Mouse (Mus musculus): ENCODE results near the gene Ajuba.

Gene Ajuba

DNA sequence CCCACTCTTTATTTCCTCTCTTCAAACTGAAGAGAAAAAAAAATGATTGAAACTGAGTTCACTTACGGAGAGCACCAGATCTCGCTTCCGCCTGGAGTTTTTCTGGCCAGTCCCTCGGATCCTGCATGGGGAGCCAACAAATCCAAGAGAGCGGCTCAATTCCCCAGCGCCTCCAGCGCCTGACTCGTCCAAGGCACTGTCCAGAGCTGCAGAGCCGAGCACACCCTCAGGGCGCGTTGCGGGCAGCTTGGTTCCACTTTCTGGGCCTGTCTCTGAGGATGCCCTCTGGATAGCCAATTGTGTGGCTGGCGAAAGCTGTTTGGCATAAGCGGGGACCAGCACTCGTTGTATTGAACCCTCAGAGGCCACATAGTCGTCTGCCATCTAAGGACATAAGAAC is 13.7 kb upstream of the Ajuba start:
- no peak for DNase-seq

DNA sequence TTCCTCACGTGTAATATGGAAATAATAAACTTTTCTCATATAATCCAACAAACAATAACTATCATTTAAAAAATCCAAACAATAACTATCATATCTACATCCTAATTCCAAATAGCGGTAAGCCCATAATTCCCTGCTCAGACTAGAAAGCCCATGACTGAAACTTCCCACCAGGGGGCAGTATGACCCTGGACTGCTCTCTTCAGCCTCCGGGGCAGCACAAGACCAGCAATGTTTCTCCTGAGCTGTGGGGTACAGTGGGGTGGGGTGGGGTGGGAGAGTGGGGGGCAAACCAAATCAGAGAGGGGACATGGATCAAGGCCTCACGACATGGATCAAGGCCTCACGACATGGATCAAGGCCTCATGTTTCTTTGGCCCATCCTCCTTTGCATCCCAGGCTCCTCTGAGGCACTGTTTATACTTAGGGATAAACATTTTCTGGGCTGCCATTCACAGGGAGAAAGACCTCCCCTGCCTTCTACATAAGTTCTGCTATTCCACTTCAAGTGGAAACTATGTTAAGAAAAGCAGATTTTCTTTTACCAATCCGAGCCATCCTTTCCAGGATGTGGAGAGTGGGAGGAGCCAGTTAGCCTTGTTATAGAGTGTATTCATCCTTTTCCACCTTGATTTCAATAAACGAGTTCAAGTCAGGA is 6.5 kb upstream of the Ajuba start:
- DNase-seq, result peak; percentile 61

DNA sequence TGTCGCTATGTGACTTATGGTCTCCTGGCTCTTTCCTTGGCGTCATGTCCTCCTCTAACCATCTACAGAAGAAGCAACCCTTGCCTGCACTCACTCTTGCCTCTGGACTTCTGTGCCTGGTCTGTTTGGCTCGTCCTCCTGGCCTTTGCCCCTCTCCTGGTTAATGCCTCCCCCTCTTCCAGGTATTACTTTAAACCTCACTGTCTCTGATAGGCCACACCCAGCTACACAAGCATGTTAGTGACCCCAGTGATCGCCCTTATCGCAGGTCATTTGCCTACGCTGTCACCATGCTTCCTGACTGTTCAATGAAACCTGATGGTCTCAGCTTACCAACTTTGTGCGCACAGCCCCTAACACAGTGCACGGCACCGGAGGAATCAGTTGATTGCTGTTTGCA is 5.2 kb upstream of the Ajuba start:
- DNase-seq, result no peak

DNA sequence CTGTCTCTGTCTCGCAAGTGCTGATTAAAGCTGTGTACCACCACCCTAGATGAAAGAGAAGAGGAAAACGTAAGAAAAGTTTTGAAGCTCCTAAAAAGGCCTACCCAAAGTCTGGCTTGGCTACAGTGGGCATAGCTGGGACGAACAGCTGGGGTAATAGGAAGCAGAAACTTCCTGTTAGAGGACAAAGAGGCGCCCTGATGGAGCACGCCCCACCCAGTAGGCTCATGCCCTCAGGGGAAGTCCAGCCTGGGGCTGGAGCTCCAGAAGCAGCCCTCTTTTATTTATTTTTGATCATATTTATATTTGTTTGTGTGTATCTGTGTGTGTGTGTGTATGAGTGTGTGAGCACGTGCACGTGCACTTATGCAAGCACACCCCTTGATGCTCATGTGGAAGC is 2.3 kb upstream of the Ajuba start:
- DNase-seq, result no peak

DNA sequence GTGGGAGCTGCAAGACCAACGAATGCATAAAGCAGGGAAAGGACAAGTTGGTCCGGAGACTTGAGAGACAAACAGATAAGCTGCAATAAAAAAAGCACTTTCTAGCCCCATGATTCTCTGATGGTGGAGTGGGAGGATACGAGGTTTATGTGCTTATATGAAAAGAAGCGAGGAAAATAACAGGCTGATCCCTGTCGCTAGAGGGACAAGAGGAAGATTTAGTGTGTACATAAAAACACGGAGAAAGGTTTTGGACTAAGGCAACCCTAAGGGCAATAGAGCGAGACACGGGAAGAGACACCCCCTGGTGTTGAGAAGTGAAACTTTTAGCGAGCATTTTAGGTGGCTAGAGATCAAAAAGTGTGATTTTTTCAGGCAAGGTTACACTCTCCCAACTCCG is 705 bp upstream of the Ajuba start:
- DNase-seq, result no peak

DNA sequence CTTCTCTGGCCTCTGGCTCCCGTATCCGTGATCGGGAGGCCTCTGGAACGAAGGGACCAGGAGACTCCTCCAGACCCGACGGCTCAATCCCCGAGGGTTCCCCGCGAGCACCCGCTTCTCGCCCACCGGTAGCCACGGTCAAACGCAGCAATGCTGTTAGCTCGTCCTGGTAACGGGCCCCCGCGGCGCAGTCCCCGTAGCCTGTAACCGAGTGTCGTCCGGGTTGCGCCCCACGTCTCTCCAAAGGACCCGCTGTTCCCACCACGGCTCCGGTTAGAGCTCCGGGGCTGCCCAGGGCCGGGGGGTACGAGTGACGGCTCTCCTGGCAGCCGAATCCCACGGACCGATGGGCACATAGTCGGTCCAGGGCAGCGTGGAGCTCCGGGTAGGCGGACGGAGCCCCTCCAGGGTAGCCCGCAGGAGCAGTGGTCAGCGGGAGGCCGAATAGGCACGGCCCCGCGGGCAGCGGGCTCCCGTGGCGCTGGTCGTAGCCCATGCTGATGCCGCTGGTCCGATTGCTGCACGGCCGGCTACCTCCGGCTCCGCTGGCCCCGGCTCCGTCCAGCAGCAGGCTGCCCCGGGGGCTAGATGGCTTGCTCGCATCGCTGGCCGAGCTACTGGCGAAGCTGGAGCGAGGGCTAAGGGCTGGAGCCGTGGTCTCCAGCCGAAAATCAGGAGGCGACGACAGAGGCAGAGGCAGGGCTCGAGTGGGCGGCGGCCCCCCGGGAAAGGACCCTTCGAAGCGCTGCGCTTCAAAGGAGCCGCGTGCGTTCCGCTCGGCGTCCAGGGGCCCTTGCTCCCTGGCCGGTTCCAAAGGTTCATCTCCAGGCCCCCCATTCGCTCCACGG is 893 bp downstream of the Ajuba start:
- no peak for DNase-seq

DNA sequence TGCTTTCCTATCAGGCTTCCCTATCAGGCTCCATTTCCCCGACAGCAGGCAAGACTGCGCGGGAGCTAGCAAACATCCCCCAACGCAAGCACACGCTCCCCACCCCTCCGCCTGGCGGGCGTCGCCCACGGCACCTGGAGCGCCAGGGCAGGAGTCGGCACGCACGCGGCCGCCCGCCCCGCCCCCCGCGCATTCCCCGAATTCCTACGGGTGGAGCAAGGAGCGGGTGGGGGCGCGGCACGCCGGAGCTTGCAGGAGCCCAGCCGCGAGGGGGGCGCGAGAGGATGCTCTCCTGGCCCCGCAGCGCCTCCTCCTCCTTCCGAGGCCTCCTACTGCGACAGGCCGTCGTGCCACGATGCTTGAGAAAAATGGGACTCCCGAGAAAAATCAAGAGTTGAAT is 1.7 kb downstream of the Ajuba start:
- DNase-seq, result peak; percentile 22

DNA sequence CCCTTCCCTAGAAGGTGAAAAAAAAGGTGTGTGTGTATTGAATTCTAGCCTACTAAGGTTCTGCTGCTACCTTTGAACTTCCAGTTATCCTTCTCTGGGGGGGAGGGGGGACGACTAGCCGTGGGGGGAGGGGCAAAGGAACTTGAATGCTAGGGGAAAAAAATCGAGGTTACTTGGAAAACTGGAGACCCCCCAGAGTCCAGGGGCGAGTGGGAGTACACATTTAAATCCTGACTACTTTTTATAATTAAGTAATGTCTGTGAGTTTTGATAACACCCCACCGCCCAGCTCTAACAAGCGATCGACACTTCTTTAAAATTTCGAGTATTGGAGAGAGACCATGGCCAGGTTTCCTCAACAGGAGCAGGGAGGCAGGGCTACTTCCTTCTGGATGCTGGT is 2.3 kb downstream of the Ajuba start:
- no peak for DNase-seq

DNA sequence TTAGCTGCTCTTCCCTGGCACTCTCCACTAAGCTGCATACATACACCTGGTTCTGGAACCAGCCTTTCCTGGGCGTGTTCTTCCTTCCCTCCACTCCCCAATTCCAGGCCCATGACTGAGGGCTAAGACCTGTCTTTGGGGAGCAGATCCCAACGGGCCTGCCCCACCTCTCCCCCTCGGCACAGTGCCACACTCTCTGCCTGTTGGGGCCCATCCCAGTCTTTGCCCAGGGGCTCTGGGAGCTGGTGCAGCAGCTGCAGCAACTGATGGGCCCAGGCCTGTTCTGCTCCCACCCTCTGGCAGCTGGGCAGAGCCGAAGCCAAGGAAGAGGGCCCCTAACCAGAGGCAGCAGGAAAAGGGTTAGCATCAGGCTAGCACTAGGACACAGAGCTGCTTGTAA is 3.1 kb downstream of the Ajuba start:
- DNase-seq, result no peak

DNA sequence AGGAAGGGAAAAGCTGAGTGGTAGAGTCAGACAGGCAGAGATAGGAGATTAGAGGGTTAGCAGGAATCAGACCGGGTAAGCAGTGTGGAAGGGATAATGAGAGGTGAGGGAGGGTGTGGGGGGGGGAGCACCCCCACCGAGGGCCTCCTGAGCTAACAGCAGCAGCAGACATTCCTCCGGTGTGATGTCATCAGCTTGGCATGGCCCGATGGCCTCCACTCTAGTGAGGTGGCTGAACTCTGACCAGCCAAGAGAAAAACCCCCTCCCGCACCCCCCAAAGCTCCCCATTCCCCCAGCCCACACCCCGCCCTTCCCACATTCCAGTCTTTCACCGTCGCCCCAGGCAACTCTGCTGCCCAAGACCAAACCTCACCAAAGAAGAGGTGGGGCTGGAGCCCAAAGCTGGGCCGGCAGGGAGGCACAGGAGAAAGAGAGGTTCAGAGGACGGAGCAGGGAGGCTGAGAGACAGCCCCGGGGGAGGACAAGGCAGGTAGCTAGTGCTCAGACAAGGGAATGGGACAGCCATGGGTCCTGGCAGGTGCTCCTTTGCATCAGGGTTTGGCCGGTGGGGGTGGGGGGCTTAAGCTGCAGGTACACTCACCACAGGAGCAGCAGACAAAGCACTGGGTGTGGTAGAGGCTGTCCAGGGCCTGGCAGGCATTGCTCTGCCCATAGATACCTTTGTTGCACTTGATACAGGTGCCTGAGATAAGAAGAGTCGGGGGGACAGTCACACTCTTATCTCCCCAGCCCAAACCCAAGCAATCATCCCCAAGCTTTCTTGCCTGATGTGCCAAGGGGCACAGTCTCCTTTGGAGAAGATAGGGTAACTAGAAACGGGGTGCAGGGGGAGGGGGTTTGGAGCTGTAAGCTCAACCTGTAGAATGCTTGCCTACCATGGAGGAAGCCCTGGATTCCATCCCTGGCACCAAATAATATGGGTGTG is 4.3 kb downstream of the Ajuba start:
- no peak for DNase-seq

DNA sequence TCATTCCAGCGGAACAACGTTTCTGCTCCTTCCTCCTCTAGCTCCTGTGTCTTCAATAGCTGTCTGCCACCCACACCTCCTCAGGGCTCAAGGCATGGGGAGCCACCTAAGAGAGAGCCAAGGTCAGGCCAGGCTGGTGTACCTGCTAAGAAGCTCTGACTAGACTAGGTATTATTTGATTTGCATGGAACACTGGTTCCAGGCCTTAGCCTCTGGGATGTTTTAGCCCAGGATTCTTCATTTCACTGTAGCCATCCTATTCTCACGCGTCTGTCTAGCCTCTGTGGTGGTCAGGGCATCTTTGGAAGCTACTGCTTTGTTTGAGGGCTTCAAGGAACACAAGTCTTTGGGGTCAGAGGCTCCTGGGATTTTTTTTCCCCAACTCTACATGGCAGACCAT is 5.2 kb downstream of the Ajuba start:
- DNase-seq, result no peak

DNA sequence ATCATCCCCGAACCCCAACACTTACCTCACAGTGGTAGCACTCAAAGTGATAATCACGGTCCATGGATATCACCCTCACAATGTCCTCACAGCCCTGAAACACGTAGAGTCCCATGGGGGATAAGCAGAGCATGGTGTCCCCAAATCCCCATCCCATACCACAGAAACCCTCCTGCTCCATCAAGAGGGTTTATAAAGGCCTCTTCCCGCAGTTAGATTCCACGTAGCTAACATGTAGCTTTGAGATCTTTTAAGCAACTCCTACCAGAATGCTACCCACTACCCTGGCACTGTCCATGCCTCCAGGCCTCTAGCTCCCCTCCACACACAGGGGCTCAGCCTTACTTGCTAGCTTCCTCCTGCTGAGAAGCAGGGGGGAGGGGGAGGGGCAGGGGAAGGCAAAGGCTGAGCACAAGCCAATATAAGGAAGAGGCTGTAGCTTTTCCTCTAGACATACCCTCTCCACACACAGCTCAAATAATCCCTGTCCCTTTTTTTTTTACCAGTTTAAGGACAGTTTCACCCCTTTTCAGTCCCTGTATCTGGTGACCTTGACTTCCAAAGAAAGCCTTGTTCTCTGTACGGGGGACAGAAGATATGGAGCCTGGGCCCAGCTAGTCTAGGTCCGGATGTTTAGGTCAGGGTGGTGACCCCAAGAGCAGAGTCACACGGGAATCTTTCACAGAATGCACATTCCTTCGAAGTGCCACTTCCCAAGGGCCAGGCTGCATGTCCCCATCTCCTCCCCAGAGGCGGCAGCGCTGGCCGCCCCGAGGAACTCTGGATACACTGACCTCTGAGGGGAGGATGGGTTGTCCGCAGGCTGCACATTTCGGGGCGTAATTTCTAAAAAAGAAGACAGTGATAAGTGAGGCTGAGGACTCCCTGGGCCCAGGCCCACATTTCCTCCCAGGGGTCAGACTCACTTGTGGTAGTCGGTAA is 7.6 kb downstream of the Ajuba start:
- no peak for DNase-seq

DNA sequence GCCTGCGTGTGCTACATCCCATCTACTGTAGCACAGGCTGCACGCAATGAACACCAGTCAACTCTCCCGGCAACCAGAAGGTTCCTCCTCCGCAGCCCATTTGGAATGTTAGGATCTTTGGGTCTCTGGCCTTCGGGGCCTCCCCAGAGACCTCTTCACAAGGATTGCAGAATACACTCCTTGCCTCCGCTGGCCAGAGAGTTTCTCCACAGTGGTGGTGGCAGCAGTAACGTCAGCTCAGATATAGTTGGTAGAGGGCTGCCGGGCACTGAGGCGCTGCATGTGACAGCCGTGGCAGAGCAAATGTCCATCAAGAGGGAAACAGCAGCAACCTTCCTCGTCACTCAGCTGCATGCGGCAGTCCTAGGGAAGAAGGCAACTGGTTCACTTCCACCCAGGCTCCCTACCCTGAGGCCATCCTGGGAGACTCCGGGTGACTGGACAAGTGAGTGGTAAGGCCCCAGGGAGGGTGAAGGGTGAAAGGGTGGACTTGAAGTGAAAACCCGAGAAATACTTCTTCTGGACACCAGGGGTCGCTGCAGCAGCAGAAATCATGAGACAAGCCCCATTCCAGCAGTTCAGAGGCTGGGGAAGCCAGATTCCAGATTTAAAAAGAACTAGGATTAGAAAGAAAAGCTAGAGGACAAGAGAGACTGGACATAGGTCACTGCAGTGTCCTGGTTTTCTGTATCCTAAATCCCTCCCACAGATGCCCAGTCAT is 8.5 kb downstream of the Ajuba start:
- peak; percentile 57 for DNase-seq

DNA sequence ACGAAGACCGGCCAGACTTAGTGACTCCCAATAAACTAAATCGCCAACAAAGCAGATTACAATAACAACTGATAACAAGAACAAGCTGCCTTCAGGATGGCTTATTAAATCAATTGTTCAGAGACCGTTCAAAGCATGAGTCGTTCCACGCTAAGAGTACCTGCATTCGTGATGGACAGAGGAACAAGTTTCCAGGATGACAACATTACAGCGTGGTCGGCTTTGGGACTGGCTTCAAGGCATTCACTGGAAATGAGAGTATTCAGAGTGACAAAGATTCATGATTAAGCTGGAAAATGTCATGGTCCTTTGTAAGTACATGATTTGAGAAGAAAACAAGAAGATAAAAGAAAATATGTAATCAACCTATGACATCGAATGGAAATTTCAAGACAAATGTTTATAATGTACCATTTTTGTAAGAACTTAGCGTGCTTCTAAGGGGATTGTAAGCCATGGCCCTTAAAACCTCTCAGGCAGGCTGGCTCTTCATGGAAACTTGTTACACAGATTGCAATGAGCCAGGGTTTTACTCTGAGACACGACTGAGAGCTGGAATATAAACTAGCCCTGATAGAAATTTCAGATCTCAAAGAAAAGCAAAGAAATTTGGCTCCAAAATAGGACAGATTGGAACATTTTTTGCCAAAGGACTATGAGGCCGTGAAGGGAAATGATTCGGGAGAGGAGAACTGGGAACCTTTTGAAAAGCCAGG is 16.7 kb downstream of the Ajuba start:
- DNase-seq, result no peak

DNA sequence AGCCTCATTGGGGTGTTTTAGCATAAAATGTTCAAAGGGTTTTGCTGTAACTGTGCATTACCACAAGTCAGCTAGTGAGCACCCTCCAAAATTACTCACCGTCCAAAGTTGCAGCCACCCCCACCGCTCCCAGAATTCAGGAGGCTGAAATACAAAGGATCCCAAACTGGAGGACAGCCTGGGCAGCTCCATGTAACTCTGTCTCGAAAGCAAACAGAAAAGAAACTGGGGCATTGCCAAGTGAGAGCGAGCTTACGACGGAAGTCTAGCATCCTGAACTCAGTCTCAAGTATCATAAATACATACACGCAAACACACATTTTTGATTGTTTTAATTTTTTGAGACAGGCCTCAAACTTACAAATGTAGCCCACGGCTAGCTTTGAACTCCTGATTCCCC is 20.0 kb downstream of the Ajuba start:
- DNase-seq, result no peak

DNA sequence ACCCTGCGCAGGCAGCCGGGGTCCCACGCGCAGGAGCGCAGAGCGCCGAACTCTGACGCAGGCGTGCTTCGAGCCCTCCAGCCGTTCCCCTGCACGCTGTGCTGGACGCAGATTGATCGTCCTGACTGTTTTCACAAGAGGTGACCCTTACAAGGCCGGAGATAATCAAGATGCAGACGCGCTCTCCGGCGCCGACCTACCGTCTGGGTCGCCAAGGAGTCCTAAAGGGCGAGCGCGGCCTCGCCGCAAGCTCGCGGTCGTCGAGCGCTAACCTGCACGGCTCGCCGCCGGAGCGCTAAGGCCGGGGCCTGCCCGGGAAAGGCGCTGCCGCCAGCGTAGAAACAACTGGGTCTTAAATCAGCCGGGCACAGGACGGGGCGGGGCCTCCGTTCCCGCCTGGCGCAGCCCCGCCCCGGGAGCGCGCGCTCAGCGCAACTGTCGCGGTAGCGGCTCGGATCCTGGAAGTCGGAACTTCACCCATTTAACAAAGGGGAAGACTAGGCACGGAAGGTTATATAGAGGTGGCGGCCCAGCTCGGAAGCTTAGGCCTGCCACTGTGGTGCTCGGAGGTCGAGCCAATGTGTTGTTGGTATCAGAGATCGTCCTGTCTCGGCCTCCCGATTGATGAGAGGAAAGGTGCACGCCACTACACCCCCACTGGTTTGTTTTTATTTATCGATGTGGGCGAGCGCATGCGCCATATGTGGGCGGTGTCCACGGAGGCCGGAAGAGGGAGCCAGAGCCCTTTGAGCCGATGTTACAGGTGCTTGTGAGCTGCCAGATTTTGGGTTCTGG is 23.2 kb downstream of the Ajuba start, which contains the start of gene Haus4:
Gene Haus4 (minus strand): TSS at position 642 of the 795 bp plus-strand sequence.
- DNase-seq, result peak; percentile 69

DNA sequence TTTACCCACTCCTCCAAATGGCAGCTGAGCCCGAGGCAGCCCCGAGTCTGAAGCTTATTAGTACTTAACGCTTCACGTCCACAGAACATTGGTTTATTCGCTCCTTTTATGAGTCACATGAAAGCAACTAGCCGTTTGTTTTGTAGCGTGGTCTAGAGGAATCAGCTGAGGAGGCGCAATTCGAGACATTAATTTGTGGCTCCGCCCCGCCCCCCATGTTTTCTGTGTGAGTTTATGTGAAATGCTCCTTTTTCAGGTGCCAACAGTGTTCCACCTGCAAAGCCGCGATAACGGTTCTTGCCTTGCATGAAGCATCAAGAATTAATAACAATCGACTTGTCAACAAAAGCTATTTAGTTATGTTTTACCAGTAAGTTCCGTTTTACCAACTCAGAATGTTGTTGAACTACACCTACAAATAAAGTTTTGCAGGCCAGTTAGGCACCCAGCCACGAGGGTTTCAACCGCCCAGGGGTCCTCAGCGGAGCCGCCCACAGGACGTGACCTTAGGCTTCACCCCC is 23.8 kb downstream of the Ajuba start:
- no peak for DNase-seq

DNA sequence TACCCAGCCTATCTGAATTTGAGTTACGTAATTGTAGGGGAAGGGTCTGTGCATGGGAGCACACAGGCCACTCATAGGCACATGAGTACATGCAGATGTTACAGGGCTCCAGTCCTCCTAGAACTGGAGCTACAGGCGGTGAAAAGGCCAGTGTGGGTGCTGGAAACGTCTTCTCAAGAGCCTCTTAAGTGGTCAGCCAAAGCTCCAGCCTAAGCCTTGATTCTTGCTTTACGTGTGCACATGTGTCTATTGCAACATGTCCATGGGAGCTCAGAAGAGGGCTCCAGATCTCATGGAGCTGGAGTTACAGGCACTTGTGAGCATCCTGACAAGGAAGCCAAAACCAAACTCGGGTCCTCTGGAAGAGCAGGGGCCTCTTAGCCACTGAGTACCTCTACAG is 32.7 kb downstream of the Ajuba start:
- DNase-seq, result no peak

DNA sequence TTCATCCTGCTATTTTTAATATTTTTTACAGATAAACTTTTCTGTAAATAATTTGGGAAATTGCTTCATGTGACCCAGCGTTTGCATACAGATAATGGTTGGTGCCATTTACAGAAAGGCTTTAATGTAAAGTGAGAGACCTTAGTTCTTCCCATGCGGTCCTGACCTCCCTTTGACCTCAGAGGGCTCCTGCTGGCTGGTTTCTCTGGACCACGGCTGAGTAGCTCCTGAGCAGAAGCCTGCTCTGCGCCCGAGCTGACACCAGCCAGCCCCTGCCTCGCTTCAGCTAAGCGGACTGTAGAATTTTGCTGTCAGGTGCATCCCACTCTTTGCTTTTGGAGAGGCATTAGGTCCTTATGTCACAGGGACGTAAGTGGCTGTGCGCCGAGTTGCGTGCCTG is 36.6 kb downstream of the Ajuba start:
- no peak for DNase-seq

DNA sequence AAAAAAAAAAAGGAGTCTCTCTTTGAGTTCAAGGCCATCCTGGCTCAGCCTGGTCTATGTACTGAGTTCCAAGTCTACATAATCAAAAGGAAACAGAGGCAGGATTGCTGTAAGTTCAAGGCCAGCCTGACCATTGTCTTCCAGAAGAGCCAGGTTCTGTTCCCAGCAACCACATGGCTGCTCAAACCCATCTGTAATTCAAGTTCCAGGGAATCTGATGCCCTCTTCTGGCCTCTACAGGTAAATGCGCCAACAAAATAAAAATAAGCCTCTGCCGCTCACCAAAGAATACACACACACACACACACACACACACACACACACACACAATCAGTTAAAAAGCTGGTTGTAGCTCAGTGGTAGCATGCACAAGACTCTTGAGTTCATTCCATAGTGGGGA is 38.8 kb downstream of the Ajuba start:
- no peak for DNase-seq

Measured in right cerebral cortex, adult 18-20 months (tissue).